Mouse (Mus musculus): Measurements from ENCODE around the gene Sart3.

GRCm38 (mm10) chr5:113719221-113719661, 53.1 kb downstream of the Sart3 start:
- no peak for TF ChIP-seq HCFC1 (IDR thresholded peaks at IDR 0.05; ENCODE audit: borderline replicate concordance, insufficient read depth, low read length)
- TF ChIP-seq ZC3H11A (IDR thresholded peaks at IDR 0.05; ENCODE audit: borderline replicate concordance, low read depth, low read length): no peak
- no peak for TF ChIP-seq MAFK (IDR thresholded peaks at IDR 0.05; ENCODE audit: insufficient read depth, low read depth, low read length)
- no peak for TF ChIP-seq CHD2 (IDR thresholded peaks at IDR 0.05; ENCODE audit: low read depth, low read length)

Measured in ES-E14 (cell line).